Mouse (Mus musculus): Measurements from ENCODE around the gene Bmpr1b. TPM values are rescaled to one million over a fixed set of nuclear protein-coding genes. Genes with fewer than 3 reads are reported as not detected.

The Bmpr1b gene
- polyA plus RNA-seq, 1 experiment, result 0.34 TPM

DNA sequence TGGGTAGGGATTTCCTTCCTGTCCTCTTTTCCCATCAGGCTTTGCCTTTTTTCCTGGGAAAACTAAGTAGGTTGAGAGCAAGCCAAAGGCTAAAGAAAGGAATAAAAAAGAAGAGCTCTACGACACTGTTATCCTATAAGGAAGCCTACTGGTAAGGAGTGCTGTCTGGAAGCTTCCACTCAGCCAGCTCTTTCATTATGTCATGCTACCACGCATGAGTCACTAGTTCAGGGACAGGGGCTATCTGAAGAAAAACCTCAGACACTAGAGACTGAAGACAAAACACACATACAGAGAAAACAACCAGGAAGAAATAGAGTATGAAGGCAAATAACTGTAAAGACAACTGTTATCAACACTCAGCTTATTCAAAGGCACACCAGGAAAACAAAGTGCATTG lies 286.7 kb downstream of the Bmpr1b start:
- Histone ChIP-seq H3K27me3 (ENCODE audit: control insufficient read depth, insufficient read depth, insufficient read length) (no peaks in the 10 kb centered on the region), H3K4me3 (ENCODE audit: insufficient read depth, poor library complexity, severe bottlenecking) (no peak overlapping the region), H3K79me2 (ENCODE audit: control insufficient read depth, insufficient read depth) (no peaks in the 10 kb centered on the region), H3ac (ENCODE audit: control insufficient read depth, insufficient read length, low read depth) (no peak overlapping the region), H3K36me3 (ENCODE audit: control insufficient read depth, insufficient read depth) (no peaks in the 10 kb centered on the region), H3K79me3 (ENCODE audit: low read depth) (no peaks in the 10 kb centered on the region)
- TF ChIP-seq USF1 (IDR thresholded peaks at IDR 0.05; ENCODE audit: low read depth), result no peak
- TF ChIP-seq FOSL1 (IDR thresholded peaks at IDR 0.05; ENCODE audit: insufficient read depth, low read length, poor library complexity, severe bottlenecking), result no peak
- no peak for TF ChIP-seq CEBPB (IDR thresholded peaks at IDR 0.05; ENCODE audit: low read depth)
- TF ChIP-seq MYOG (IDR thresholded peaks at IDR 0.05; ENCODE audit: control insufficient read depth, extremely low read depth, insufficient read length), result no peak
- TF ChIP-seq CTCF (IDR thresholded peaks at IDR 0.05; ENCODE audit: control insufficient read depth, insufficient read depth, insufficient read length), result no peak
- TF ChIP-seq MYOD1 (IDR thresholded peaks at IDR 0.05; ENCODE audit: control insufficient read depth, insufficient read length, low read depth), result no peak
- no peak for TF ChIP-seq MAX (IDR thresholded peaks at IDR 0.05)

DNA sequence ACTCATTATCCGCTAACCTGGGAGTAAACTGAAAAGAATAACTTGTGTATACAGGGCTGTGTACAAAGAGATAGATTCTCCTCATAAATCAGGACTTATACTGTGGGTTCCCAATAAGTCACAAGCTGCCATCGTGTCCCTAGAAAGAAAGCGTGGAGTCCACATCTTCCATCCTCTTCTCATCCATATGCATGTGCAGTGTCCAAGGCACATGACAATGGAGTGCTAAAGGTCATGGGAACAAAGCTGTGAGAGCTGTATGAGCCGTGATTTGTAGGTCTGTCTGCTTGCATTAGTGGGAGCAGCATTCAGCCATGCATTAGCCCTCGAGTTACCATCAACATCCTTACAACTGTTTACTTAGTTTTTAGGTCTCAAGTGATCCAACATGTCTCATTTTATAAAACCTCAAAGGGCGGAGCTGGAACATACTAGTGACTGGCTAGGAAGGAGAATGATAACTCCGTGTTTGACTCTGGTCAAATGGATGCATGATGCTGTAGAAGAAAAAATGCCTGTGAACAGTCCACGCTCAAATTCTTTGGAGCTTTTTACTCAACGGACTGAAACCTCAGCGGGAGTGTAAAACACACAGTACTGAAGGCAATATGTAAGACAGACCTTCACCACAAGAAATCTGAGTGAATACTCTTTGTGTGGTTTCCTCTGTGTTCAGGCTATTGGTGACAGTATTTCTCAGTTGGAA lies 296.7 kb downstream of the Bmpr1b start:
- Histone ChIP-seq H3K36me3 (ENCODE audit: control insufficient read depth, insufficient read depth) (no peaks in the 10 kb centered on the region), H3K79me2 (ENCODE audit: control insufficient read depth, insufficient read depth) (no peaks in the 10 kb centered on the region), H3K27me3 (ENCODE audit: control insufficient read depth, insufficient read depth, insufficient read length) (no peaks in the 10 kb centered on the region), H3K4me3 (ENCODE audit: insufficient read depth, poor library complexity, severe bottlenecking) (no peak overlapping the region), H3K79me3 (ENCODE audit: low read depth) (no peaks in the 10 kb centered on the region), H3ac (ENCODE audit: control insufficient read depth, insufficient read length, low read depth) (no peak overlapping the region)
- no peak for TF ChIP-seq MYOD1 (IDR thresholded peaks at IDR 0.05; ENCODE audit: control insufficient read depth, insufficient read length, low read depth)
- TF ChIP-seq FOSL1 (IDR thresholded peaks at IDR 0.05; ENCODE audit: insufficient read depth, low read length, poor library complexity, severe bottlenecking), result no peak
- no peak for TF ChIP-seq MYOG (IDR thresholded peaks at IDR 0.05; ENCODE audit: control insufficient read depth, extremely low read depth, insufficient read length)
- TF ChIP-seq MAX (IDR thresholded peaks at IDR 0.05), result no peak
- no peak for TF ChIP-seq USF1 (IDR thresholded peaks at IDR 0.05; ENCODE audit: low read depth)
- no peak for TF ChIP-seq CEBPB (IDR thresholded peaks at IDR 0.05; ENCODE audit: low read depth)
- TF ChIP-seq CTCF (IDR thresholded peaks at IDR 0.05; ENCODE audit: control insufficient read depth, insufficient read depth, insufficient read length), result no peak

DNA sequence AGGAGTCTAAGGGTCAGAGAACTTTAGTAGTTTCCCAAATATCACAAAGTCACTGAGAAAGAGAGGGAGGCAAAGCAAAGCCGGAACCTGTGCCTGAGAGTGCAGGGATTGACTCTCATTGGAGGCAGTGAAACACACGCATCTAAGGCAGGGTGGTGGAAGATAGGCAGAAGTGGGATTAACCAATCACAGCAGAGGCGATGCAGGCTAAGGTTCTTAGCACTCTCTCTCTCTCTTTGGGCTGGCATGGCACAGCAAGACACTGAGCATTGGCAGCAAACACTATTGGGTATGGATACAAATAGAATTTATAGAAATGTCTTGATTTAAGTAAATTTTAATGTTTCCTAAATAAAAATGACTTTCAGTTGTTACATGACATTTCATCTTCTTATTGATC lies 297.4 kb downstream of the Bmpr1b start:
- Histone ChIP-seq H3K27me3 (ENCODE audit: control insufficient read depth, insufficient read depth, insufficient read length) (no peaks in the 10 kb centered on the region), H3K79me2 (ENCODE audit: control insufficient read depth, insufficient read depth) (no peaks in the 10 kb centered on the region), H3K36me3 (ENCODE audit: control insufficient read depth, insufficient read depth) (no peaks in the 10 kb centered on the region), H3K79me3 (ENCODE audit: low read depth) (no peaks in the 10 kb centered on the region), H3ac (ENCODE audit: control insufficient read depth, insufficient read length, low read depth) (no peak overlapping the region), H3K4me3 (ENCODE audit: insufficient read depth, poor library complexity, severe bottlenecking) (no peak overlapping the region)
- TF ChIP-seq MYOD1 (IDR thresholded peaks at IDR 0.05; ENCODE audit: control insufficient read depth, insufficient read length, low read depth) (no peak), USF1 (IDR thresholded peaks at IDR 0.05; ENCODE audit: low read depth) (no peak), MAX (IDR thresholded peaks at IDR 0.05) (no peak), CTCF (IDR thresholded peaks at IDR 0.05; ENCODE audit: control insufficient read depth, insufficient read depth, insufficient read length) (no peak), FOSL1 (IDR thresholded peaks at IDR 0.05; ENCODE audit: insufficient read depth, low read length, poor library complexity, severe bottlenecking) (no peak), MYOG (IDR thresholded peaks at IDR 0.05; ENCODE audit: control insufficient read depth, extremely low read depth, insufficient read length) (no peak), CEBPB (IDR thresholded peaks at IDR 0.05; ENCODE audit: low read depth) (no peak)

DNA sequence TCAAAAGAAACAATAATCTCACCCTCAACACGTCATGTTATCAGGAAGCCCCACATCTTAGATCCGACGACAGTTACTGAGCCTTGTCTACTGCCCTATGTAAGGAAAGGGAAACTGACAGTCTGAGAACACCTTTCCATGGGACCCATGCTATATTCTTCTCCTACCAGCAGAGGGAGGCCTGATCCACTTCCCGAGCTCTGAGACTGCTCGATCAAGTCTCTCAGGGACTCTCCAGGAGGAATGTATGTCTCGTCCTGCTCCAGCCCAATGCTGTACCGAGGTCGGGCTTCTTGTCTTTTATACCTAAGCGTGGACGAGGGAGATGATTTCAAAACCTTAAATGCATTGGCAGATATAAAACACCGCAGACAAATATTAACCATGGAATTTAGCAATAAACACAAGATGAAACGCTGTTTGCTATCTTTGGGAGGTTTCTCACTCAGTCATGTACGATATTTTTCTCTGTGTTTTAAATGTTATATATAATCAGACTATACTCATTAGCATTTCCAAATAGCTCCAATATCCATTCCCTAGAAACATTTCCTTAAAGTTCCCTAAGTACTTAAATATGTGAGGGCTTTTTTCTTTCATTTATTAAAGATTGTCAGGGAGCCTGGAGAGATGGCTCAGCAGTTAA lies 306.3 kb downstream of the Bmpr1b start:
- Histone ChIP-seq H3K27me3 (ENCODE audit: control insufficient read depth, insufficient read depth, insufficient read length) (no peaks in the 10 kb centered on the region), H3K79me2 (ENCODE audit: control insufficient read depth, insufficient read depth) (no peaks in the 10 kb centered on the region), H3ac (ENCODE audit: control insufficient read depth, insufficient read length, low read depth) (no peak overlapping the region), H3K79me3 (ENCODE audit: low read depth) (no peaks in the 10 kb centered on the region), H3K36me3 (ENCODE audit: control insufficient read depth, insufficient read depth) (no peaks in the 10 kb centered on the region), H3K4me3 (ENCODE audit: insufficient read depth, poor library complexity, severe bottlenecking) (no peak overlapping the region)
- TF ChIP-seq MYOD1 (IDR thresholded peaks at IDR 0.05; ENCODE audit: control insufficient read depth, insufficient read length, low read depth) (no peak), CTCF (IDR thresholded peaks at IDR 0.05; ENCODE audit: control insufficient read depth, insufficient read depth, insufficient read length) (peak; percentile 40), CEBPB (IDR thresholded peaks at IDR 0.05; ENCODE audit: low read depth) (no peak), MYOG (IDR thresholded peaks at IDR 0.05; ENCODE audit: control insufficient read depth, extremely low read depth, insufficient read length) (no peak), MAX (IDR thresholded peaks at IDR 0.05) (no peak)

DNA sequence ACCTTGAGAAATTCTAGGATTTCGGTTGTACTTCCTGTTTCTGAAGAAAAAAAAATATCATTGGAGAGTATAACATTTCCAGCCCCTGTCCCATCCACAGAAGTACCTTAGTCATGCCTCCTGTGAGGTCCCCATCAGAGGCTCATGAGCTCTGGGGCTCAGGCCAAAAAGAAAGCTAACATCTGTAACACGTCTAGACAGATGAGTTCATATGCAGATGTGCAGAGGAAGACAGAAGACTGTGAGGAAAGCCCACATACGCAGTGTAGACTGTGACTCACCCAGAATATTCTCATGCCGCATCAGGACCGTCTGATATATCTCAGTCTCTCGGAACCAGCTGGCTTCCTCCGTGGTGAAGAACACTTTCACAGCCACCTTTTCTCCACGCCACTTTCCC lies 312.1 kb downstream of the Bmpr1b start:
- no peak overlapping the region for H3K4me3 ChIP-seq (ENCODE audit: insufficient read depth, poor library complexity, severe bottlenecking)
- H3K79me2 ChIP-seq (ENCODE audit: control insufficient read depth, insufficient read depth), result no peaks in the 10 kb centered on the region
- no peaks in the 10 kb centered on the region for H3K27me3 ChIP-seq (ENCODE audit: control insufficient read depth, insufficient read depth, insufficient read length)
- no peak overlapping the region for H3ac ChIP-seq (ENCODE audit: control insufficient read depth, insufficient read length, low read depth)
- H3K36me3 ChIP-seq (ENCODE audit: control insufficient read depth, insufficient read depth), result no peaks in the 10 kb centered on the region
- TF ChIP-seq CTCF (IDR thresholded peaks at IDR 0.05; ENCODE audit: control insufficient read depth, insufficient read depth, insufficient read length), result no peak
- TF ChIP-seq USF1 (IDR thresholded peaks at IDR 0.05; ENCODE audit: low read depth), result no peak
- no peak for TF ChIP-seq MAX (IDR thresholded peaks at IDR 0.05)
- no peak for TF ChIP-seq MYOG (IDR thresholded peaks at IDR 0.05; ENCODE audit: control insufficient read depth, extremely low read depth, insufficient read length)
- no peak for TF ChIP-seq FOSL1 (IDR thresholded peaks at IDR 0.05; ENCODE audit: insufficient read depth, low read length, poor library complexity, severe bottlenecking)
- TF ChIP-seq MYOD1 (IDR thresholded peaks at IDR 0.05; ENCODE audit: control insufficient read depth, insufficient read length, low read depth), result no peak
- TF ChIP-seq CEBPB (IDR thresholded peaks at IDR 0.05; ENCODE audit: low read depth), result no peak
- no peaks in the 10 kb centered on the region for H3K79me3 ChIP-seq (ENCODE audit: low read depth)

Measured in C2C12 (cell line).